Mouse (Mus musculus): ENCODE results near the gene Scrn1. TPM values are rescaled to one million over a fixed set of nuclear protein-coding genes. Genes with fewer than 3 reads are reported as not detected.

Gene Scrn1
- polyA plus RNA-seq, 1 experiment from 2014 or later = 3.0 TPM

DNA sequence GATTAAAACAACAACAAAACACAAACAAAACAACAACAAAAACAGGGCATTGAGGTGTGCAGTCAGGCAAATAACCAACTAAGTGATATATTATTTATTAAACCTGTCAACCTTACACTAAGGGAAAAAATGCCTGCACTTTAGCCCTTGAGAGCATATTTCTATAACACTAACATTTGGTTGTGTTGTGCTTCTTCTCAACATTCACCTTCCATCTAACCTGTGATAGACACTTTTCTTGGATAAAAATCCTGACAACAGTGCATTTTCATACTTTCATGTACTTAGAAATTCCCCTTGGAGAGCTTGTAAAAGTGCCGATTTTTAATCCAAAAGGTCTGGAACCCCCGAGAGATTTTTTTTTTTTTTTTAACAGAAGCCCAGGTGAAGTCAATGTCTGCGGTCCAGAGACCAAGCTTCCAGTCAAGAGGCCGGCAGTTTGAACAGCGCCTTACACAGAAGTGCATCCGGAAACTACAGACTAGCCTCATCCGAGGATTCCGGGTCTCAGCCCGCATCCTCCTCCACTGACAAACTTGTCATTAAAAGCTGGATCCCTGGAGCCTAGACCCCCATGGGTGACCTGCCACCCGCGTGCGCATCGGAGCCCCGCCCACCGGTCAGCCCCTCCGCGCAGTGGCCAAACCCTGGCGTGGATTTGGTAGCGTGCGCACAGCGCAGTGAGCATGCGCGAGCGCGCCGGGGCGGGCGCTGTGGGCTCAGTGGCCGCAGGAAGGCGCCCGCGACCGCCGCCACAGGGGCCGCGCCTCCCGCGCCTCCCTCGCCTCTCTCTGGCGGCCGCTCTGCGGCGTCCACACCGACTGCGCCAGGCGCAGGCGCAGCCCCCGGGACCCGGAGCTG lies 28.4 kb upstream of the Scrn1 start, which contains the start of gene Plekha8:
Gene Plekha8 (plus strand): TSS at position 643 of the 861 bp plus-strand sequence.
- no peaks in the 10 kb centered on the region for H3K9me3 ChIP-seq (ENCODE audit: control insufficient read depth, low read length)
- H3K9ac ChIP-seq (ENCODE audit: low read depth, low read length) = peak within 1 kb of the TSS; percentile 73
- DNase-seq (ENCODE audit: low spot score) = peak; percentile 87
- no peaks in the 10 kb centered on the region for H3K36me3 ChIP-seq (ENCODE audit: control insufficient read depth, insufficient read depth, low read length)
- peak within 1 kb of the TSS; percentile 78 for H3K4me2 ChIP-seq
- peak; percentile 93 for ATAC-seq (replicated peaks; ENCODE audit: low FRiP score)
- H3K4me1 ChIP-seq (replicated peaks; ENCODE audit: control insufficient read depth, insufficient read depth, low read length) = peaks cover 7% of the 10 kb centered on the region
- peak within 1 kb of the TSS; percentile 81 for H3K4me3 ChIP-seq (ENCODE audit: low read depth, low read length)
- under 1% methylated on average over 40 of the region's 49 CpGs for WGBS
- H3K27ac ChIP-seq (ENCODE audit: low read depth, low read length) = no peak within 1 kb of the TSS
- H3K27me3 ChIP-seq (replicated peaks; ENCODE audit: control insufficient read depth, insufficient read depth, low read length) = no peaks in the 10 kb centered on the region

GRCm38 (mm10) chr6:54593766-54594468 lies 27.6 kb upstream of the Scrn1 start:
- peak overlapping the region; percentile 81 for H3K4me3 ChIP-seq (ENCODE audit: low read depth, low read length)
- peaks cover 7% of the 10 kb centered on the region for H3K4me1 ChIP-seq (replicated peaks; ENCODE audit: control insufficient read depth, insufficient read depth, low read length)

DNA sequence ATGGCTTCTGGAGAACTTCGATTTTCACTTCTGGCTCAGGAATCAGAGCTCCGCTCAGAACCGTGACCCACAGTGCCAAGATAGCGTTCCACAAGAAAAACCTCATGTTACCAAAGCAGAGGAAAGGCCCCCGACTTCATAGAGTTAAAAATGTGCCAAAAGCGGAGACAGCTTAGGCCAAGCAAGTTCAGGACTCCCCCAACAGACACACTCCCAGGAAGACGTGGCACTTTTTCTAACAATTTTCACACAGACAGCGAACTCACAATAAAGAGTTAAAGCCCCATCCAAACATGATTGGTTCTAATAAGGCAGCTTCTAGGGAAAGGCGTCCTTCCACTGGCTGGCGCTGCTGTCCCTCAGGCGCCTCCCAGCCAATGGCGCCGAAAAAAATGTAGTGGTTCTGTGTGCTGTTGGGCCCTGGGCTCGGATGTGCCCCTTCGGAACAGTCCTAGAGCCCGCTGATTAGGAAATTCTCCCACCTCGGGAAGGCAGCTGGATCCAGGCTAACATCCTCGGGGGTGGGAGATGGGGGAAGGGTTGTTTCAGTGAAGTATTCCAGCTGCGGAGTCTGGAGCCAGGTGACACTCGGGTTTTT lies 26.7 kb upstream of the Scrn1 start:
- no peaks in the 10 kb centered on the region for H3K27me3 ChIP-seq (replicated peaks; ENCODE audit: control insufficient read depth, insufficient read depth, low read length)
- ATAC-seq (replicated peaks; ENCODE audit: low FRiP score) = peak; percentile 82
- H3K9ac ChIP-seq (ENCODE audit: low read depth, low read length) = peak overlapping the region; percentile 73
- no peaks in the 10 kb centered on the region for H3K36me3 ChIP-seq (ENCODE audit: control insufficient read depth, insufficient read depth, low read length)
- peak overlapping the region; percentile 57 for H3K4me3 ChIP-seq (ENCODE audit: low read depth, low read length)
- no peaks in the 10 kb centered on the region for H3K9me3 ChIP-seq (ENCODE audit: control insufficient read depth, low read length)
- H3K4me1 ChIP-seq (replicated peaks; ENCODE audit: control insufficient read depth, insufficient read depth, low read length) = peaks cover 7% of the 10 kb centered on the region
- 1% methylated on average over 20 of the region's 20 CpGs for WGBS
- peak; percentile 83 for DNase-seq (ENCODE audit: low spot score)
- no peak overlapping the region for H3K27ac ChIP-seq (ENCODE audit: low read depth, low read length)
- H3K4me2 ChIP-seq = peak overlapping the region; percentile 78

More at GRCm38 (mm10) chr6:54593766-54594468, 27.6 kb upstream of the Scrn1 start:
- Histone ChIP-seq H3K9me3 (ENCODE audit: control insufficient read depth, low read length) (no peaks in the 10 kb centered on the region), H3K36me3 (ENCODE audit: control insufficient read depth, insufficient read depth, low read length) (no peaks in the 10 kb centered on the region), H3K9ac (ENCODE audit: low read depth, low read length) (no peak overlapping the region), H3K27me3 (replicated peaks; ENCODE audit: control insufficient read depth, insufficient read depth, low read length) (no peaks in the 10 kb centered on the region), H3K4me2 (peak overlapping the region; percentile 78), H3K27ac (ENCODE audit: low read depth, low read length) (no peak overlapping the region)
- ATAC-seq (replicated peaks; ENCODE audit: low FRiP score) = no peak
- 56% methylated on average over 8 of the region's 8 CpGs for WGBS
- DNase-seq (ENCODE audit: low spot score) = no peak

GRCm38 (mm10) chr6:54591778-54592177 lies 25.5 kb upstream of the Scrn1 start:
- DNase-seq (ENCODE audit: low spot score) = no peak
- H3K36me3 ChIP-seq (ENCODE audit: control insufficient read depth, insufficient read depth, low read length) = no peaks in the 10 kb centered on the region
- peak overlapping the region; percentile 10; the same call in 1 of the 2 replicates for H3K4me3 ChIP-seq (ENCODE audit: low read depth, low read length)
- H3K9me3 ChIP-seq (ENCODE audit: control insufficient read depth, low read length) = no peaks in the 10 kb centered on the region
- H3K27ac ChIP-seq (ENCODE audit: low read depth, low read length) = no peak overlapping the region
- no peak for ATAC-seq (replicated peaks; ENCODE audit: low FRiP score)
- H3K4me1 ChIP-seq (replicated peaks; ENCODE audit: control insufficient read depth, insufficient read depth, low read length) = peaks cover 7% of the 10 kb centered on the region
- peak overlapping the region; percentile 50 for H3K4me2 ChIP-seq
- H3K9ac ChIP-seq (ENCODE audit: low read depth, low read length) = no peak overlapping the region
- no peaks in the 10 kb centered on the region for H3K27me3 ChIP-seq (replicated peaks; ENCODE audit: control insufficient read depth, insufficient read depth, low read length)
- 60% methylated on average over 6 of the region's 6 CpGs for WGBS

- Histone ChIP-seq H3K27me3 (replicated peaks; ENCODE audit: control insufficient read depth, insufficient read depth, low read length) (no peaks in the 10 kb centered on the region), H3K9ac (ENCODE audit: low read depth, low read length) (no peak overlapping the region), H3K9me3 (ENCODE audit: control insufficient read depth, low read length) (no peaks in the 10 kb centered on the region), H3K4me3 (ENCODE audit: low read depth, low read length) (no peak overlapping the region), H3K4me1 (replicated peaks; ENCODE audit: control insufficient read depth, insufficient read depth, low read length) (peaks cover 7% of the 10 kb centered on the region), H3K36me3 (ENCODE audit: control insufficient read depth, insufficient read depth, low read length) (no peaks in the 10 kb centered on the region), H3K4me2 (no peak overlapping the region), H3K27ac (ENCODE audit: low read depth, low read length) (no peak overlapping the region)
- ATAC-seq (replicated peaks; ENCODE audit: low FRiP score) = no peak
- no peak for DNase-seq (ENCODE audit: low spot score)
- 93% methylated on average over 2 of the region's 2 CpGs for WGBS
These were observed 24.4 kb upstream of the Scrn1 start for GRCm38 (mm10) chr6:54590691-54591090.

GRCm38 (mm10) chr6:54588212-54588611 lies 21.9 kb upstream of the Scrn1 start:
- Histone ChIP-seq H3K9ac (ENCODE audit: low read depth, low read length) (no peak overlapping the region), H3K36me3 (ENCODE audit: control insufficient read depth, insufficient read depth, low read length) (no peaks in the 10 kb centered on the region), H3K4me2 (no peak overlapping the region), H3K4me1 (replicated peaks; ENCODE audit: control insufficient read depth, insufficient read depth, low read length) (peaks cover 7% of the 10 kb centered on the region), H3K4me3 (ENCODE audit: low read depth, low read length) (no peak overlapping the region), H3K27ac (ENCODE audit: low read depth, low read length) (no peak overlapping the region), H3K9me3 (ENCODE audit: control insufficient read depth, low read length) (no peaks in the 10 kb centered on the region), H3K27me3 (replicated peaks; ENCODE audit: control insufficient read depth, insufficient read depth, low read length) (no peaks in the 10 kb centered on the region)
- no peak for DNase-seq (ENCODE audit: low spot score)
- WGBS = 38% methylated on average over 1 of the region's 1 CpGs
- no peak for ATAC-seq (replicated peaks; ENCODE audit: low FRiP score)

- WGBS = 55% methylated on average over 4 of the region's 4 CpGs
These were observed 21.4 kb upstream of the Scrn1 start for GRCm38 (mm10) chr6:54587683-54588082.

GRCm38 (mm10) chr6:54586911-54587310 lies 20.6 kb upstream of the Scrn1 start:
- H3K4me3 ChIP-seq (ENCODE audit: low read depth, low read length) = no peak overlapping the region
- no peaks in the 10 kb centered on the region; the same call in 1 of the 2 replicates for H3K36me3 ChIP-seq (ENCODE audit: control insufficient read depth, insufficient read depth, low read length)
- no peaks in the 10 kb centered on the region for H3K27me3 ChIP-seq (replicated peaks; ENCODE audit: control insufficient read depth, insufficient read depth, low read length)
- DNase-seq (ENCODE audit: low spot score) (no peak), ATAC-seq (replicated peaks; ENCODE audit: low FRiP score) (no peak)
- WGBS = 84% methylated on average over 8 of the region's 8 CpGs
- no peak overlapping the region for H3K4me2 ChIP-seq
- H3K9me3 ChIP-seq (ENCODE audit: control insufficient read depth, low read length) = no peaks in the 10 kb centered on the region
- no peak overlapping the region for H3K9ac ChIP-seq (ENCODE audit: low read depth, low read length)
- H3K27ac ChIP-seq (ENCODE audit: low read depth, low read length) = no peak overlapping the region
- peaks cover 6% of the 10 kb centered on the region for H3K4me1 ChIP-seq (replicated peaks; ENCODE audit: control insufficient read depth, insufficient read depth, low read length)

More at GRCm38 (mm10) chr6:54587683-54588082, 21.4 kb upstream of the Scrn1 start:
- peaks cover 7% of the 10 kb centered on the region for H3K4me1 ChIP-seq (replicated peaks; ENCODE audit: control insufficient read depth, insufficient read depth, low read length)
- DNase-seq (ENCODE audit: low spot score) (no peak), ATAC-seq (replicated peaks; ENCODE audit: low FRiP score) (no peak)
- H3K4me3 ChIP-seq (ENCODE audit: low read depth, low read length) = no peak overlapping the region
- H3K27me3 ChIP-seq (replicated peaks; ENCODE audit: control insufficient read depth, insufficient read depth, low read length) = no peaks in the 10 kb centered on the region
- H3K9ac ChIP-seq (ENCODE audit: low read depth, low read length) = no peak overlapping the region
- H3K36me3 ChIP-seq (ENCODE audit: control insufficient read depth, insufficient read depth, low read length) = no peaks in the 10 kb centered on the region
- H3K4me2 ChIP-seq = no peak overlapping the region
- no peak overlapping the region for H3K27ac ChIP-seq (ENCODE audit: low read depth, low read length)
- H3K9me3 ChIP-seq (ENCODE audit: control insufficient read depth, low read length) = no peaks in the 10 kb centered on the region

All from liver, embryonic 11.5 days (tissue).